ENCODE assay signal across 8 mouse cellular contexts in the genomic region with DNA sequence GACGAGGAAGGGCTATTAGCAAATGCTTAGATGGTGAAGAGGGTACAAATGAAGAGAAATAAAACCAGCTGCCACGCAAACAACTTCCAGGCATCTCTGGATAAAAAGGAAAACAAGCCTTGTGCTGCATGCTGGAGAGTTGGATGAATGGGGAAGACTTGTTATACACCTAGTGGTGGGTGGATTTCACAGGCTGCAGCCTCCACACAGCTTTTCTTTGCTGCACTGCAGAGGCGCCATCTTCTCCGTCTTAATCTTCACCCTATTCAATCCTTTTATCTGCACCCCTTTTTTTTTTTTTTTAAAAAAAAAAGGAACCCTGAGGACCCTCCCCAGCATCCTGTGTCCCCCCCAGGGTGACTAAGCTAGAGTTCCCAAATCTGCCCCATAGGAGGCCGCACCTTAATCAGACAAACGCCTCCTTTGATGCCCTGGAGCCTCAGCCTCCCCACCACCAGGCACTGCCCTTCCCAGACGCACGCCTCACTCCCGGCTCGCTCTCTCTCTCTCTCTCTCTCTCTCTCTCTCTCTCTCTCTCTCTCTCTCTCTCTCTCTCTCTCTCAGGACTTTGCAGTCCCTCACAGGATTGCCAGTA. TPM values are rescaled to one million over a fixed set of nuclear protein-coding genes. Genes with fewer than 3 reads are reported as not detected.
DNase-seq lines count a peak whose midpoint lies in the region; ATAC-seq lines count a peak whose summit lies in the region.

No protein-coding gene starts in this region.

- H3K4me1 ChIP-seq in embryonic facial prominence, embryonic 14.5 days (ENCODE audit: control insufficient read depth, insufficient read depth, low read length) = peaks cover 12% of the 10 kb centered on the region

- WGBS in embryonic facial prominence, embryonic 14.5 days = 1% methylated on average over 10 of the region's 10 CpGs

- H3K27me3 ChIP-seq in embryonic facial prominence, embryonic 14.5 days (replicated peaks; ENCODE audit: control insufficient read depth, insufficient read depth, low read length) = no peaks in the 10 kb centered on the region

- H3K27ac ChIP-seq in embryonic facial prominence, embryonic 14.5 days (replicated peaks; ENCODE audit: low read depth, low read length) = peak overlapping the region; percentile 93

- peak overlapping the region; percentile 94 for H3K9ac ChIP-seq in embryonic facial prominence, embryonic 14.5 days (ENCODE audit: low read depth, low read length)

- ATAC-seq in embryonic facial prominence, embryonic 14.5 days (ENCODE audit: low read depth) = peak; percentile 58
- ATAC-seq in hematopoietic stem cell, adult 5-6 weeks (replicated peaks in 1 of 2; ENCODE audit: insufficient read depth in 1 of 2, low FRiP score in 2 of 2, low TSS enrichment in 1 of 2, low read depth in 1 of 2, poor library complexity in 2 of 2, severe bottlenecking in 2 of 2) = peak; percentile 44 to 61
- ATAC-seq in inflammation-experienced regulatory T-cells, adult 6 months = no peak

- no peaks in the 10 kb centered on the region; the same call in 1 of the 2 replicates for H3K9me3 ChIP-seq in embryonic facial prominence, embryonic 14.5 days (ENCODE audit: control insufficient read depth, low read length)

- H3K4me3 ChIP-seq in embryonic facial prominence, embryonic 14.5 days (ENCODE audit: low read depth, low read length) = peak overlapping the region; percentile 97

- DNase-seq in 3T3-L1 (ENCODE audit: low read depth, low spot score) = peak; percentile 83
- DNase-seq in ZHBTc4 (ENCODE audit: low read depth, low spot score) = peak; percentile 53
- peak; percentile 88 for DNase-seq in embryonic facial prominence, embryonic 14.5 days (ENCODE audit: low spot score)
- DNase-seq in layer of hippocampus, postnatal 14 days (ENCODE audit: low spot score in 2 of 2) = peak; percentile 49 to 65
- peak; percentile 43 to 48 for DNase-seq in lung, postnatal 4 days
- peak; percentile 48 for DNase-seq in right cerebral cortex, postnatal 4 days

- 0 out of 2 replicates have a peak, but pooled peaks cover 4% of the 10 kb centered on the region for H3K36me3 ChIP-seq in embryonic facial prominence, embryonic 14.5 days (ENCODE audit: control insufficient read depth, insufficient read depth, low read length)

- H3K4me2 ChIP-seq in embryonic facial prominence, embryonic 14.5 days (ENCODE audit: low read depth, low read length) = peak overlapping the region; percentile 66

RNA-seq across cellular contexts. Expression of gene App, which starts 1.5 kb away (rescaled TPM):
- polyA plus RNA-seq in embryonic facial prominence, embryonic 14.5 days (2014; fragmentation: Nextera tagmentation; extraction: Ambion mirVana) = 239 and 259 TPM in 2 replicates
- total RNA-seq in hematopoietic stem cell, adult 5-6 weeks (2017) = 34.1 and 53.7 TPM in 2 replicates
- total RNA-seq in layer of hippocampus, postnatal 14 days (2021) = 1,000 to 10,000 TPM; 1,197 to 1,205 TPM
- under 1 TPM; 0.17 to 0.48 (median 0.29) TPM for polyA plus RNA-seq in inflammation-experienced regulatory T-cells, adult 6 months (2017; shearing (Covaris generic))

Comparison
In these comparisons a context has a peak if more than half of its experiments do, and no peak if none do; other contexts are left out.
1. RNA of gene App, which starts 1.5 kb away (total RNA-seq): 1,197 to 1,205 TPM in layer of hippocampus, postnatal 14 days; 34.1 to 53.7 TPM in hematopoietic stem cell, adult 5-6 weeks; every median in the first group is over 10 times any median in the second.
2. Peak in every context shown above with its lines, with median percentiles within 50 percentile points of each other: DNase-seq.